Mouse (Mus musculus) forebrain, postnatal 0 days (tissue): ENCODE data around the gene Sertad2. TPM values are rescaled to one million over a fixed set of nuclear protein-coding genes. Genes with fewer than 3 reads are reported as not detected.

Experiments
- ATAC-seq: fragments of 200-750 bp; cut with Nextera tagmentation; 2 replicates; pipeline ENCODE4 v1.8.0; 2017; ENCODE audit warnings: mild to moderate bottlenecking, moderate library complexity
- DNase-seq: peaks from one replicate; pipeline ENCODE4 v3.0.0-alpha.2; 2015
- H3K27ac ChIP-seq: fragments of 300-500 bp; sonication (generic); 2 replicates; pipeline ENCODE4 v1.5.1; 2014; ENCODE audit warnings: low read depth, mild to moderate bottlenecking, antibody characterized with exemption, low read length, moderate library complexity, mixed read lengths
- H3K27me3 ChIP-seq: fragments of 300-500 bp; sonication (generic); 2 replicates; pipeline ENCODE4 v1.6.1; 2014; ENCODE audit warnings: mild to moderate bottlenecking, low read length, mixed read lengths; ENCODE audit not compliant: insufficient read depth
- H3K36me3 ChIP-seq: fragments of 300-500 bp; sonication (generic); 2 replicates; pipeline ENCODE4 v1.6.1; 2014; ENCODE audit warnings: mild to moderate bottlenecking, moderate library complexity; ENCODE audit not compliant: insufficient read depth
- H3K4me1 ChIP-seq: fragments of 300-500 bp; sonication (generic); 2 replicates; pipeline ENCODE4 v1.6.1; 2014; ENCODE audit warnings: antibody characterized with exemption; ENCODE audit not compliant: insufficient read depth
- H3K4me2 ChIP-seq: fragments of 300-500 bp; sonication (generic); 2 replicates; pipeline ENCODE4 v1.6.1; 2014; ENCODE audit warnings: low read depth, mild to moderate bottlenecking, moderate library complexity
- H3K4me3 ChIP-seq: fragments of 300-500 bp; sonication (generic); 2 replicates; pipeline ENCODE4 v1.5.1; 2014; ENCODE audit warnings: low read depth, low read length, mixed read lengths
- H3K9ac ChIP-seq: fragments of 300-500 bp; sonication (generic); 2 replicates; pipeline ENCODE4 v1.6.1; 2014; ENCODE audit warnings: mild to moderate bottlenecking
- H3K9me3 ChIP-seq: fragments of 300-500 bp; sonication (generic); 2 replicates; pipeline ENCODE4 v1.6.1; 2016; ENCODE audit warnings: low read length
- CTCF ChIP-seq: sonication (generic); IDR thresholded peaks from 2 replicates; pipeline ENCODE4 v1.5.1; 2016; ENCODE audit warnings: antibody characterized with exemption, control low read depth, low read depth
- WGBS: fragments of 180-500 bp; shearing (Covaris S2); extraction: QIAGEN DNeasy Blood & Tissue Kit; methylation state at CpG from one replicate; pipeline ENCODE4 v1.1.7; 2014; 5-methylcytosine and 5-hydroxymethylcytosine counted together
- polyA plus RNA-seq: library from polyadenylated mRNA; unstranded; fragments of >200 nt; fragmentation: Nextera tagmentation; extraction: Ambion mirVana; gene quantifications from 2 replicates; pipeline ENCODE4 v1.2.1, GENCODE M21; 2015
- total RNA-seq: library from RNA; depleted of rRNA; stranded (reverse); fragments of >200 nt; gene quantifications from 2 replicates; pipeline ENCODE4 v1.2.3, GENCODE M21; 2014

The Sertad2 gene
- total and polyA plus RNA-seq, 2 experiments from 2014 or later, result 14.8 to 38.3 TPM

DNA sequence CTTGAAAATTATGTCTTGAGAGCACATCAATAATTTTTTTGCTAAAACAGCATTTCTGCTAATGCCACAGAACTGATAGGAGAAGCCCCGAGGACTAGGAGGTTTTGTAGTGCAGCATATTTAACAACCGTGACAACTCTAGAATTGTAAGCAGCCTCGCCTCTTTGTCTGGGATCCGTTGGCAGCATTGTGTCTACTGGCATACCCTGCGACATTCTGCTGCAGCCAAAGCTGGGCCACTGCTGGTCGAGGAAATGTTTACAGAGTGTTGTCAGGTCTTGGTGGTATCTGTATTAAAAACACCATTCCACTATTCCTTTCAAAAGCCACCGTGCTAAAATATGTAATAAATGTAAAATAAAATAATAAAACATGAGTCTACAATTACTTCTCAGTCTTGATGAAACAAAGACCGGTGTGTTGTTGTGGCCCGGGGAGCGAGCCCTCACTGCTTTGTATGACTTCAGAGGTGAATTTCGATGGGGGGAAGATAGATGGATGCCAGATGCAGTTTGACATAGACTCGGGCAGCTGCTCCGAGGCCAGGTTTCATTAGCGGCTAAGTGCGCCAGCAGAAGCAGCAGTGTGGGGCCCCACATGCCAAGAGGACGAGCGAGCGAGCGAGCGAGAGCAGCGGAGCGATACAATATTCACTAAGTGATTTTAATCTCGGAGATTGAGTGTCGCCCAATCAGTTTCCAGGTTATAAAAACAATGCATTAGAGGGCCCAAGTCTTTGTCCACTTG lies 60.2 kb downstream of the Sertad2 start:
- peak overlapping the region; percentile 36 for H3K27ac ChIP-seq
- H3K4me1 ChIP-seq, result no peaks in the 10 kb centered on the region
- ATAC-seq (peak; percentile 90), DNase-seq (peak; percentile 73)
- no peaks in the 10 kb centered on the region for H3K36me3 ChIP-seq
- H3K9ac ChIP-seq, result no peak overlapping the region
- 50% methylated on average over 24 of the region's 24 CpGs for WGBS
- H3K9me3 ChIP-seq, result no peaks in the 10 kb centered on the region
- peak overlapping the region; percentile 11; the same call in 1 of the 2 replicates for H3K4me2 ChIP-seq
- TF ChIP-seq CTCF, result no peak
- H3K27me3 ChIP-seq, result no peaks in the 10 kb centered on the region
- no peak overlapping the region for H3K4me3 ChIP-seq

GRCm38 (mm10) chr11:20604119-20604518 lies 61.1 kb downstream of the Sertad2 start:
- WGBS, result 73% methylated on average over 4 of the region's 4 CpGs
- no peaks in the 10 kb centered on the region for H3K36me3 ChIP-seq
- no peak for ATAC-seq
- no peak for TF ChIP-seq CTCF
- no peak overlapping the region for H3K4me2 ChIP-seq
- no peak overlapping the region for H3K9ac ChIP-seq
- no peaks in the 10 kb centered on the region for H3K9me3 ChIP-seq
- no peaks in the 10 kb centered on the region for H3K4me1 ChIP-seq
- H3K27me3 ChIP-seq, result no peaks in the 10 kb centered on the region
- no peak for DNase-seq
- no peak overlapping the region for H3K4me3 ChIP-seq
- no peak overlapping the region for H3K27ac ChIP-seq

- TF ChIP-seq CTCF, result no peak
- no peaks in the 10 kb centered on the region for H3K4me1 ChIP-seq
- DNase-seq (no peak), ATAC-seq (no peak)
- H3K4me2 ChIP-seq, result no peak overlapping the region
- no peaks in the 10 kb centered on the region for H3K9me3 ChIP-seq
- H3K4me3 ChIP-seq, result no peak overlapping the region
- no peaks in the 10 kb centered on the region for H3K27me3 ChIP-seq
- H3K9ac ChIP-seq, result no peak overlapping the region
- 53% methylated on average over 7 of the region's 7 CpGs for WGBS
- no peak overlapping the region for H3K27ac ChIP-seq
- no peaks in the 10 kb centered on the region for H3K36me3 ChIP-seq
Observed at GRCm38 (mm10) chr11:20605613-20606012, 62.6 kb downstream of the Sertad2 start.

DNA sequence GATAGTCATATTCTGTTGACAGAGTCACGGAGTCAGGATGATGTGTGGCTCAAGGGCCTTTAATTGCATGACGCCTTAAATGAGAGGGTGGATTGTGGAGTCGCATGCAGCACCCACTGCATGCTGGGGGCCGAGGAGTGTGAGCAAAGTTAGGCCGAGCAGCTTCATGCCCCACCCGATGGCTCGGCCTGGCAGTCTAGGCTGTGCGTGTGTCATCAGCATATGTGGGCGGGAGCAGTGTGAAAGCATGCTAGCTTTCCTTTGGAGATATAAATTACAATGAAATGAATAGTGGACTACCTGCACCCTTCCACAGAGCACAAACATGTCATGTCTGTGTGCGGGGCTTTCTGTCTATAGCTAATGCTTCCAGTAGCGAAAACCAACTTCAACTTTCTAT lies 65.4 kb downstream of the Sertad2 start:
- Histone ChIP-seq H3K4me3 (no peak overlapping the region), H3K36me3 (no peaks in the 10 kb centered on the region), H3K9me3 (no peaks in the 10 kb centered on the region), H3K4me2 (no peak overlapping the region), H3K27me3 (no peaks in the 10 kb centered on the region), H3K4me1 (no peaks in the 10 kb centered on the region), H3K27ac (no peak overlapping the region), H3K9ac (no peak overlapping the region)
- no peak for DNase-seq
- WGBS, result 83% methylated on average over 11 of the region's 11 CpGs
- no peak; the same call in 1 of the 2 replicates for ATAC-seq
- TF ChIP-seq CTCF, result no peak

DNA sequence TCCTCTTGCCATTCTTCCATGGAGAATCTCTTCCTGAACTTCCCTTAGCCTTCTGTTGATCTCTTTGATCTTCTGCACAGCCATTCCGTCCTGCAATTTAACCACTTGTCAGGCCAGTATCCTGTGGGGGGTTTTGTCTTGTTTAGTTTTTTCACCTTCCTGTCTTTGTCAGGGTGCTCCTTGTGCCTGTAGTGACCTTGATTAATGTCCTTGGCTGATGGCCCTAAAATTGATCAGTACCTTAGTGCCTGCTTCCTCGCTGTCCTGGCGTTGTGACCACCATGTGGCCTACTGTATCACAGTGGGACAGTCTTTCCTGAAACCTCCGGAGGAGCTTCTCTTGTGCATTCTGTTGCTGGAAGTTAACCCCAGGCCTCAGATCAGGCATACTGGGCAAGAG lies 70.2 kb downstream of the Sertad2 start:
- H3K27ac ChIP-seq, result no peak overlapping the region
- no peak overlapping the region for H3K9ac ChIP-seq
- ATAC-seq, result no peak
- H3K27me3 ChIP-seq, result no peaks in the 10 kb centered on the region
- no peak for TF ChIP-seq CTCF
- 94% methylated on average over 4 of the region's 4 CpGs for WGBS
- no peaks in the 10 kb centered on the region for H3K36me3 ChIP-seq
- no peaks in the 10 kb centered on the region for H3K4me1 ChIP-seq
- no peaks in the 10 kb centered on the region for H3K9me3 ChIP-seq
- no peak for DNase-seq
- H3K4me2 ChIP-seq, result no peak overlapping the region
- H3K4me3 ChIP-seq, result no peak overlapping the region

- 61% methylated on average over 3 of the region's 3 CpGs for WGBS
- Histone ChIP-seq H3K9me3 (no peaks in the 10 kb centered on the region), H3K36me3 (no peaks in the 10 kb centered on the region), H3K9ac (no peak overlapping the region), H3K4me2 (no peak overlapping the region), H3K27ac (no peak overlapping the region), H3K4me1 (no peaks in the 10 kb centered on the region), H3K27me3 (no peaks in the 10 kb centered on the region), H3K4me3 (no peak overlapping the region)
- DNase-seq (no peak), ATAC-seq (no peak)
- TF ChIP-seq CTCF, result no peak
Observed at GRCm38 (mm10) chr11:20616103-20616502, 73.0 kb downstream of the Sertad2 start.

DNA sequence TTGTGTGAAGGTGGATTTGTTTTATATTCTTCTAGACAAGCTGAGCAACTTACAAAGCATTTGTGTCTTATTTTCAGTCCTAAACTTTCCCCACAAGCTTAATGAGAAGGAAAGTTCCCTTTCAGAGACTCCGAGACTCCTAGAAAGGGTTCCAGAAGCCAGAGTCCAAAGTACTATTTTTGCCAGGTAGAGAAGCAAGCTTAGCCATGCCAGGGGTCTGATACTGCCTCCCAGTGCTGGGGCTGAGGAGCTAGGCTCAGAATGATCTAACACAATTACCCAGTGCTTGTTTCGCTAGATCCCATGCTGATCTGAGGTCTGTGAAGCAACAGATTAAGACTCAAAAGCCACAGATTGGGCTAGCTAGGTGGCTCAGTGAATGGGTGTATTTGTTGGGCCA lies 84.1 kb downstream of the Sertad2 start:
- TF ChIP-seq CTCF, result no peak
- H3K9me3 ChIP-seq, result no peaks in the 10 kb centered on the region
- H3K4me1 ChIP-seq, result no peaks in the 10 kb centered on the region
- H3K36me3 ChIP-seq, result no peaks in the 10 kb centered on the region
- H3K4me2 ChIP-seq, result no peak overlapping the region
- no peak overlapping the region for H3K27ac ChIP-seq
- DNase-seq (no peak), ATAC-seq (no peak)
- WGBS, result 68% methylated on average over 2 of the region's 2 CpGs
- H3K9ac ChIP-seq, result no peak overlapping the region
- H3K27me3 ChIP-seq, result no peaks in the 10 kb centered on the region
- H3K4me3 ChIP-seq, result no peak overlapping the region
